Mouse (Mus musculus) urinary bladder, postnatal 36 days (tissue): ENCODE measurements around the gene Scfd2.

Experiments used
- DNase-seq, 2 experiments: peaks; one replicate each; pipeline ENCODE4 v3.0.0; 2022; ENCODE audit warnings: low spot score in 2 of 2, mixed read lengths in 1 of 2

Scfd2 gene

GRCm38 (mm10) chr5:74242654-74243053 lies 288.9 kb downstream of the Scfd2 start:
- DNase-seq, result no peak

GRCm38 (mm10) chr5:74240926-74241680 lies 290.5 kb downstream of the Scfd2 start:
- DNase-seq, result no peak

- no peak for DNase-seq
Measured at GRCm38 (mm10) chr5:74240298-74240697, 291.3 kb downstream of the Scfd2 start.

- DNase-seq, result no peak
Measured at GRCm38 (mm10) chr5:74239369-74239768, 292.2 kb downstream of the Scfd2 start.

GRCm38 (mm10) chr5:74233808-74234207 lies 297.8 kb downstream of the Scfd2 start:
- no peak for DNase-seq

GRCm38 (mm10) chr5:74230525-74230924 lies 301.0 kb downstream of the Scfd2 start:
- no peak for DNase-seq

GRCm38 (mm10) chr5:74229775-74230413 lies 301.7 kb downstream of the Scfd2 start:
- DNase-seq, result no peak

GRCm38 (mm10) chr5:74228938-74229337 lies 302.6 kb downstream of the Scfd2 start:
- DNase-seq, result no peak

- no peak for DNase-seq
Measured at GRCm38 (mm10) chr5:74227352-74227751, 304.2 kb downstream of the Scfd2 start.

- no peak for DNase-seq
Measured at GRCm38 (mm10) chr5:74226183-74226582, 305.4 kb downstream of the Scfd2 start.

GRCm38 (mm10) chr5:74224480-74224879 lies 307.1 kb downstream of the Scfd2 start:
- no peak for DNase-seq

- DNase-seq, result no peak
Measured at GRCm38 (mm10) chr5:74222626-74223025, 308.9 kb downstream of the Scfd2 start.

GRCm38 (mm10) chr5:74218524-74218923 lies 313.0 kb downstream of the Scfd2 start:
- no peak for DNase-seq

- no peak for DNase-seq
Measured at GRCm38 (mm10) chr5:74215125-74215524, 316.4 kb downstream of the Scfd2 start.

- no peak for DNase-seq
Measured at GRCm38 (mm10) chr5:74214501-74215110, 317.0 kb downstream of the Scfd2 start.

GRCm38 (mm10) chr5:74211346-74211745 lies 320.2 kb downstream of the Scfd2 start:
- no peak for DNase-seq

- DNase-seq, result no peak
Measured at GRCm38 (mm10) chr5:74209640-74210039, 321.9 kb downstream of the Scfd2 start.

- no peak for DNase-seq
Measured at GRCm38 (mm10) chr5:74208438-74208837, 323.1 kb downstream of the Scfd2 start.

GRCm38 (mm10) chr5:74207209-74207608 lies 324.4 kb downstream of the Scfd2 start:
- DNase-seq, result no peak

- no peak for DNase-seq
Measured at GRCm38 (mm10) chr5:74206649-74207048, 324.9 kb downstream of the Scfd2 start.

- DNase-seq, result no peak
Measured at GRCm38 (mm10) chr5:74206038-74206437, 325.5 kb downstream of the Scfd2 start.

- no peak for DNase-seq
Measured at GRCm38 (mm10) chr5:74205509-74205908, 326.1 kb downstream of the Scfd2 start.

- no peak for DNase-seq
Measured at GRCm38 (mm10) chr5:74204465-74204864, 327.1 kb downstream of the Scfd2 start.
